Mouse (Mus musculus) MEL-GATA-1-ER (cell line): ENCODE measurements at regions not wholly inside any gene's neighbourhood (a gene's known extent, or its start where the extent isn't known, plus 50 kb on each side); places are given as distances from the start of the nearest gene placed in this dataset.
"Not testable (repeated sequence)": the region's sequence is repeated elsewhere in the genome, so short reads cannot be mapped to it uniquely, and the experiment has no call there.

Experiments
- DNase-seq: peaks from one replicate; pipeline ENCODE4 v3.0.0-alpha.2; 2012; ENCODE audit warnings: low read depth; ENCODE audit errors: extremely low read depth

- not testable (repeated sequence) for DNase-seq
Observed at GRCm38 (mm10) chr14:14478159-14478558, 77.1 kb downstream of the Olfr721-ps1 start.

GRCm38 (mm10) chr14:14481840-14482239 is 80.7 kb downstream of the Olfr721-ps1 start:
- DNase-seq, result no peak

DNA sequence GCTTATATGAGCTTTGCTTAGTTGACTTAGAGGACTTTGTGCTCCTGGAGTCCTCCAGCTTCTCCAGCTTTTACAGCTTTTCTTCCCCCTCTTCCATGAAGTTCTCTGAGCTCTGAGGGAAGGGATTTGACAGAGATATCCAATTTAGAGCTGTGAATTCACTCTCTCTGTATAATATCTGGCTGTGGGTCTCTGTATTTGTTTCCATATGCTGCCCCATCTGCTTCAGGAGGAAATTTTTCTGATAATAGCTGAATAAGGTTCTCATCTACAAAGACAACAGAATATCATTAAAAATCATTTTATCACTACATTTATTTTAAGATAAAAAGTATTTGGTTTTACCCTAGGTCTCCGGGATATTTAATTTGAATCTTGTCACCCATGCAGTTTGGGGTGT is 85.3 kb downstream of the Olfr721-ps1 start:
- no peak for DNase-seq

- no peak for DNase-seq
Observed at GRCm38 (mm10) chr14:14490501-14490900, 89.4 kb downstream of the Olfr721-ps1 start.

- no peak for DNase-seq
Observed at GRCm38 (mm10) chr14:14492041-14492440, 90.9 kb downstream of the Olfr721-ps1 start.

GRCm38 (mm10) chr14:14511927-14512326 is 110.8 kb downstream of the Olfr721-ps1 start:
- DNase-seq, result no peak

- DNase-seq, result no peak
Observed at GRCm38 (mm10) chr14:14513056-14513455, 112.0 kb downstream of the Olfr721-ps1 start.

DNA sequence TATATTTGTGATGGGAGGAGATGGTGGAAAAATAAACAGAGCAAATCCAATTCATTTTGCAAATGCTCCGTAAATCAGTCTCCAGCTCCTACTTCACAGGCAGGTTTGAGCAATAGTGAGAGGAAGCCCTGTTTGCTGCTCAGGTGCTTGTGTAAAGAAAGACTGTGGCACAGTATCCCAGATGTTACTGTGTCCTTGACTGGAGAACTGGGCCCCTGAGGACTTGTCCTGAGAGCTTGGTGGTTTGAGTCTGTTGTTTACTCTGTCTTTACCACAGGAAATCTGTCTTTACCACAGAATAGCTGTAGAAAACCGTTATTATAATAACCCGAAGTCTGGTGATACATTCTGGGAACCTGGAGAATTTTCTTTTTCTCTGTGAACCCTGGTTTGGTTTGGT is 112.4 kb downstream of the Olfr721-ps1 start:
- no peak for DNase-seq

DNA sequence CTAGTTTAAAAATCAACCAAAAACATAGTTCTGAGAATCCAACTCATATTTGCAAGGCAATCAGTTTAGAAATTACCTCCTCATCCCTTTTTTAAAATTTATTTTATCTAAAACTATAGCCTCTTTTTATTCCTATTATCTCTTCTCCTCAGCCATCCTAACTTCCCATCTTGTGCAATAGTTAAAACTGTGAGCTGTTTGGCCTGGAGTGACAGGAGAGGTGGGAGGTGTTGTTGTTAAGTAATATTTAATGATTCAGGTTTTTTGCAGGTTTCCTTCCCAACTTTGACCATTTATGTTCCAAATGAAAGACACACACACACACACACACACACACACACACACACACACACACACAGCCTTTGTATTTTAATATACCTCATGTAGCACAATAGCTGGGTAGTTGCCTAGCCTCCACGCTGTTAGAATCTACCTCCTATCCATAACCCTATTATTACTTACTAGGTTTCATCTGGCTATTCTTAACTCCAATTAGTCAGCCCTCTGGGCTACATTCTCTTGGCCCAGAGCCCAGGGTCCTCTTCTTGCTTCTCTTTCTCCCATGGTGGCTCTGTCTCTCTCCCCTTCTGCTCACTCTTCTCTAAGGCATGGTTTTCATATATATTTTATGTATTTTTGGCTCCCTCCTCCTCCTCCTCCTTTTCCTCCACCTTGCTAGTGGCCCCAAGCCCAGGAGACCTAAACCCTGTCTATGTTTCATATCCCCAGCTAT is 113.5 kb downstream of the Olfr721-ps1 start:
- DNase-seq, result no peak

DNA sequence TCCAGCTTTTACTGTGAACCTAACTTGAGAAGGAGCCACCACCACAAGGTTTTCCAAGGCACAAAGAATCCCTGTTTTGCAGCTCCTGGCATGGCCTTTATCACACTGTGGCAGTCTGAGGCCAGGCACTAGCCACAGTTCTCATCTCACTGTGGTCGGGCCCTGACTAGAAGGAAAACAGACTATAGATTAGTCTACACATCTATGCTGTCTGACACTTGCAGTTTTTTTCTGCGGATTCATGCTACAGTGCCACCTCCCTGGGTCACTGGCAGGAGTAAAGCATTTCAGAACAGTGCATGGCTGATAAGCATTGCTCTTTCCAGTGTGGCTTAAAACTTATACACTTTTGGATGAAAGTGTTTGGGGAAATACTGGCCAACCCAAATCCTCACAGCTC is 114.3 kb downstream of the Olfr721-ps1 start:
- no peak for DNase-seq

DNA sequence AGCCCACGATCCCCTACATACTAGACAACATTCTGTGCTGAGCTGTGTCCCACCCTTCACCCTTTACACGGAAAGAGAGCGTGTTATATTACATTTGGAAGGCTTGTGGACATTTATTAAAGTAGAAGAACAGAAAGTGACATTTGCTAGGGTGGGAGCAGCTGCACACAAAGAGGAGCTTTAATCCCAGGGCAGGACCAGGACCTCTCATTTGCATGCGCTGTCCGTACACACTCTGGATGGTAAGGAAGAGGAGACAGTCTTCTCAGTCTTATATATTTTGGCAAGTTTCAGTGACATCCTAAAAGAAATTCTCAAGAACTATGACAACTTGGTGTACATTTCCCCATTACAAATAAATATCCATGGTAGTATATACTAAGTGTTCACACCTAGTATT is 114.8 kb downstream of the Olfr721-ps1 start:
- DNase-seq, result no peak

DNA sequence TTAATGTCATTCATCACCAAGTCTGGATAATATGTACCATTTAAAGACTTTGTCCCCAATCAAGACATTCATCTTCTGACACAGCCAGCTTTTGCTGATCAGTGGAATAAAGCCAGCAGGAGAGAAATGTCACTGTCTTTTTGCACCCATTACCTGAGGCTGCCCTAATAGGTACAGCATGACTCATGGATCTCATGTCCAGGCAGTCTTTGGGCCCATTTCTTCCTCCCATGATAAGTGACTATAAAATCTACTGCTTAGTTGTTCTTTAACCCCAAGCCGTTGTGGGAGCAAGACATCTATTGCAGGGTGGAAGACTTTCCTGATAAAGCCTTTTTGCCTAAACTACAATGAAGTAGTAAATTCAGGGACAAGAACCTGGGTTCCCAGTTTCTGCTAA is 116.9 kb downstream of the Olfr721-ps1 start:
- DNase-seq, result no peak

DNA sequence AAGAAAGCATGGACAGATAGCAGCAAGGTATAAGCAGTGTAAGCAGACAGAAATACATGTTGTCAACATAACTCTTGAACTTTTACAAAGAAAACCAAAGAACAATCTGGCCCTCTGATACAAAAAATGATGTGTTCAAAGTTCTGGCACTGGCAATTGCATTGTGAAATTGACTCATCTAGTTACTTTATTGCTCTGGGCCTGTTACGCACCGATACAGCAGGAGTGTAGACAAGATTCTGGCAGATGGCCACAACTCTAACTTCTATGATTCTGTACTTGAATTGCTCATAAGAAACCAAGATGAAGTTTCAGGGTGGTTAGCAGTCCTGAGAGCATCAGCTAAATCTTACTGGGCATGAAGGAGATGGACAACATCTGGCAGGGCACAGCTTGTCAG is 117.7 kb downstream of the Olfr721-ps1 start:
- DNase-seq, result no peak

DNA sequence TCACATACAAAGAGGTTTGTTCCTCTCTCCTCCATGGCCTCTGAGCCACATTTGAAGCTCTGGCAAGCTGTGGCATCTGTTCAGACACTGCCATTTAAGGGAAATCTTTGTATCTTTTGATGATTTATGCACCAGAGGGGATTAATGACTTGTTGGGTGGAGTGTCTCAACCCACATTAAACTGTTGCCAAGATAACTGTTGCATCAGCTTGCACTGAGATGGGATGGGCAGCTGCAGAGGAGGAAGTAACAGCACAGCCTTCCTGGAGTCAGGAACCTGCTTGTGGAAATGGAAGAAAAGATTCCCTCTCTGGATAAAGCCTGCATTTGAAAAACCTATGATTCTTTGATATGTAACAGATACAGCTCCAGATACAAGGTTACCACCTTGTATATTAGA is 119.1 kb downstream of the Olfr721-ps1 start:
- DNase-seq, result no peak

GRCm38 (mm10) chr14:14521331-14521730 is 120.2 kb downstream of the Olfr721-ps1 start:
- not testable (repeated sequence) for DNase-seq

- DNase-seq, result no peak
Observed at GRCm38 (mm10) chr14:14525225-14525624, 124.1 kb downstream of the Olfr721-ps1 start.

GRCm38 (mm10) chr14:14528437-14528836 is 127.3 kb downstream of the Olfr721-ps1 start:
- no peak for DNase-seq

DNA sequence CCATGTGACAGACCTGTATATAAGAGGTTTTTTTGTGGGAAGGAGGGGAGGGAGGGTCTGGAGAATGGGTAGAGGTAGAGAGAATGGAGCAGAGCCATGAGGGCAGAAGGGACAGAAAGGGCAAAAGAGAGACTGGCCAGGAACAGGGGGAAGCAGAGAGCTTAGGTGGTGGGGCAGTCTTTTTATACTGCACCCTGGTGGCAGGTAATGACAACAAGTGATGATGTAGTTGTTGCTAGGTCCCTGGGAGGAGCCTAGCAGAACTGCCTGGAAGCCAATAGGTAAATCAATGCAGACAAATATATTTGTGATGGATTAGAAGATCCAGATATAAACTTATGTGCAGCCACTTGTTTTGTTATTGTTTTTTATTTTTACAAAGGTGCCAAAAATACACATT is 140.1 kb downstream of the Olfr721-ps1 start:
- no peak for DNase-seq

DNA sequence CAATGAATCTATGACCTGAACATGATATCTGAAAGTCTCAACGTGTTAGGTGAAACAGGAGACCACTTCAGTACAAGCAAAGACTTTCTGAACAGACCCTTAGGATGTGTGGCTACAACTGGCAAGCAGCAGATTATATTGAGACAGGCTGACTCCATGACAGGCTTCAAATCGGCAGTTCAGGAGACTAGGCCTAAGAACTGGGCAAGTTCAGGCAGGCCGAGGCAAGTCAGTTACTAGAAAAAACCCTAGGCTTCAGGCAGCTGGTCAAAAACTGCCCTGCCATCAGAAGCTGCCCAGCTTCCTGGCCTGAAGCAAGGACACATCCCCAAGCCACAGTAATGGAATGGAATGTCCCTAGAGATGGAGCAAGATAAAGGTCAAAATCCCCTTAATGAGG is 140.6 kb downstream of the Olfr721-ps1 start:
- no peak for DNase-seq

DNA sequence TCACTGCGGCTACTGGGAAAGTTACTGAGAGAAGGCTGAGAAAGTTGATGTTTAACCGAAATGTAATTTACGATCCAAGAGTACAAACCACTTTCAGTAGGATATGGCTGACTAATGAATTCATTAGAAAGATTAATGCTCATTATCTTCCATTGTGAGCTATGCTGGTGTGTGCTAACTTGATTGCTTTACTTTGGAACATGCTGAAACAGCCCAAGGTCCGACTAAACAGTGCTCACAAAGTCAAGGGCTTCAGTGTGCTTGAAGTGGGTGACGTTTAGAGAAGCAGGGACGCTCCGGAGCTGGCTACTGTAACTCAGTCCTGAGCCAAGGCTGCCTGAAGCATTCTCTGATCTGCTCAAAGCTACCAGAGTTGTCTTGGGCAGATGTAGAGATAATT is 143.1 kb downstream of the Olfr721-ps1 start:
- DNase-seq, result no peak

DNA sequence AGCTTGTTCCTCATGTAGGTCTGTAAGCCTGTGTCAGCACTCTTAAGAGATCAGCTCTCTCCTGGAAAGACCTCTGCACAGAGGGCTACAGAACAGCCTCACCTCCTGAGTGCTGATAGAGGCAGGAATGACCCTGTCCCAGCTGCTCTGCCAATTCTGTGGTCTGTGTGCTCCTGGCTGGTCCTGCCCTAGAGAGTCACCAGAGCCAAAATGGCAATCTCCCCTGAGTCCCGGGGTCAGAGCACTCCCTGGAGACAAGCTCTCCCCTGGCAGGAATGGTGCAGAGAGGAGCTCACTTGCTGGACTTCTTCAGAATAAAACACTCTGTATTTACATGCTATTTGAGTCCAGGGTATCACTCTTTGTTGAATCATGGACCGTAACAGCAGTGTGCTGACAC is 149.9 kb upstream of the Slc4a7 start:
- no peak for DNase-seq

DNA sequence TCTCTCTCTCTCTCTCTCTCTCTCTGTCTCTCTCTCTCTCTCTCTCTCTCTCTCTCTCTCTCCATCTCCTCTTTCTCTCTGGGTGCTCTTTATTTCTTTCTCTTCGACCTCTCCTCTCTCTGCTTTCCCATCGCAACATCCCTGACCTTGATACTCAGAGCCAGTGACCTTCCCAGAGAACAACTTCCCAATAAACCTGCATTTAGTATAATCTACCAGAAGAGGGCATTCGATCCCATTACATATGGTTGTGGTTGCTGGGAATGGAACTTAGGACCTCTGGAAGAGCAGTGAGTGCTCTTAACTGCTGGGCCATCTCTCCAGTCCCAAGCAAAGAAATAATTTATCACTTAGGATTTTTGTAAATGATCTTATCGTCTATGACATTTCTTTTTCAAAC is 127.2 kb upstream of the Slc4a7 start:
- no peak for DNase-seq

DNA sequence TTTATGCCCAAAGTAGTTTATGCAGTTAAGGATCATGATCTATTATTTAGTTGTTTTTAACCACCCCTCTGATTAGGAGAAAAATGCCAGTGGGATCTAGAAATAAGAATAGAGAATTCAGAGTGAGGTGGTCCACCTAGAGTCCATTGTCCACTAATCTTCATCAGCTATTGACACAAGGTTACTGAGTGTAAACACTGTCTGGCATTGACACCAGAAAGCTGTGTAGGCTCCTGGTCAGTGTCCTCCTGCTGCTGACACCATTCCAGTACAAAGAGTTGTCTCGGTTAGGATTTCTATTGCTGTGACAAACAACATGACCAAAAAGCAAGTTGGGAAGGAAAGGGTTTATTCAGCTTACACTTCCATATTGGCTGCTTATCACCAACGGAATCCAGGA is 110.1 kb upstream of the Slc4a7 start:
- no peak for DNase-seq

- no peak for DNase-seq
Observed at GRCm38 (mm10) chr14:14594753-14595152, 107.3 kb upstream of the Slc4a7 start.
